Mouse (Mus musculus) limb, embryonic 10.5 days (tissue): ENCODE data around the gene Ssna1. TPM values are rescaled to one million over a fixed set of nuclear protein-coding genes. Genes with fewer than 3 reads are reported as not detected.

ENCODE experiments used
- DNase-seq: peaks from one replicate; pipeline ENCODE4 v3.0.0-alpha.2; 2017; ENCODE audit warnings: low spot score
- H3K27ac ChIP-seq: fragments of 300-500 bp; sonication (generic); 2 replicates; pipeline ENCODE4 v1.5.1; 2016; ENCODE audit warnings: mild to moderate bottlenecking
- H3K27me3 ChIP-seq: fragments of 300-500 bp; sonication (generic); 2 replicates; pipeline ENCODE4 v1.6.1; 2016; ENCODE audit warnings: low read depth, mild to moderate bottlenecking; ENCODE audit not compliant: poor library complexity, severe bottlenecking
- H3K36me3 ChIP-seq: fragments of 300-500 bp; sonication (generic); 2 replicates; pipeline ENCODE4 v1.6.1; 2016; ENCODE audit warnings: mild to moderate bottlenecking, moderate library complexity
- H3K4me1 ChIP-seq: fragments of 300-500 bp; sonication (generic); 2 replicates; pipeline ENCODE4 v1.6.1; 2016
- H3K4me3 ChIP-seq: fragments of 300-500 bp; sonication (generic); 2 replicates; pipeline ENCODE4 v1.5.1; 2016; ENCODE audit warnings: mild to moderate bottlenecking, moderate library complexity
- H3K9me3 ChIP-seq: fragments of 300-500 bp; sonication (generic); replicated peaks from 2 replicates; pipeline ENCODE4 v1.6.1; 2016; ENCODE audit warnings: mild to moderate bottlenecking
- whole genome bisulfite sequencing: fragments of 180-500 bp; shearing (Covaris S2); methylation state at CpG from one replicate; pipeline ENCODE4 v1.1.7; 2016; 5-methylcytosine and 5-hydroxymethylcytosine counted together
- polyA plus RNA-seq: library from polyadenylated mRNA; unstranded; fragments of >200 nt; fragmentation: Nextera tagmentation; extraction: Ambion mirVana; gene quantifications from 2 replicates; pipeline ENCODE4 v1.2.1, GENCODE M21; 2016

Gene Ssna1
- polyA plus RNA-seq, 1 experiment from 2014 or later, result 243 TPM

GRCm38 (mm10) chr2:25230581-25230980 is 41.7 kb downstream of the Ssna1 start:
- Histone ChIP-seq H3K27ac (no peak overlapping the region), H3K27me3 (peaks cover 36% of the 10 kb centered on the region), H3K4me3 (no peak overlapping the region), H3K4me1 (peaks cover 22% of the 10 kb centered on the region), H3K36me3 (no peaks in the 10 kb centered on the region), H3K9me3 (no peaks in the 10 kb centered on the region)
- WGBS, result 89% methylated on average over 7 of the region's 7 CpGs
- no peak for DNase-seq

DNA sequence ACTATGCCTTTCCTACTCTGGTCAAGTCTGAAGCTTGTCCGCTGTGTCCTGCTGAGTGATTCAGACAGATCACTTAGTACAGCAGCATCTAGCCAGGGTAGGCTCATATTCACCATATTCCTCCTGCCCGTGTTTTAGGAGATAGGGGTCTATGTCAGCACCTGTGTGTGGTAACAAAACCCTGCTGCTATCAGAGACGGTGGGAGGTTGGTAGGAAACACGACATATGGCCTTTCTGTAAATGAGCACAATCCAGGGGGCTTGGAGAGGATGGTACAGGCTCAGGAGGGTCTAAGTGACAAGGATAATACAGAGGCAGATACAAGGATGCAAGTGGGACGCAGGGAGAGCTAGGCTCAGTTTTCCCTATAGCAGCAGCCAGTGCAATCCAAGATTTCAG is 42.7 kb downstream of the Ssna1 start:
- Histone ChIP-seq H3K27ac (no peak overlapping the region), H3K4me3 (no peak overlapping the region), H3K4me1 (peaks cover 26% of the 10 kb centered on the region), H3K9me3 (no peaks in the 10 kb centered on the region), H3K27me3 (peaks cover 27% of the 10 kb centered on the region; the same call in 1 of the 2 replicates), H3K36me3 (no peaks in the 10 kb centered on the region)
- no peak for DNase-seq
- WGBS, result 88% methylated on average over 5 of the region's 5 CpGs

- no peaks in the 10 kb centered on the region for H3K9me3 ChIP-seq
- WGBS, result 72% methylated on average over 6 of the region's 6 CpGs
- peak overlapping the region; percentile 82 for H3K27ac ChIP-seq
- DNase-seq, result no peak
- peaks cover 26% of the 10 kb centered on the region for H3K4me1 ChIP-seq
- no peaks in the 10 kb centered on the region for H3K36me3 ChIP-seq
- peaks cover 27% of the 10 kb centered on the region; the same call in 1 of the 2 replicates for H3K27me3 ChIP-seq
- peak overlapping the region; percentile 41 for H3K4me3 ChIP-seq
Observed at GRCm38 (mm10) chr2:25228995-25229530, 43.2 kb downstream of the Ssna1 start.

- Histone ChIP-seq H3K4me3 (peak overlapping the region; percentile 41), H3K27me3 (peaks cover 27% of the 10 kb centered on the region; the same call in 1 of the 2 replicates), H3K9me3 (no peaks in the 10 kb centered on the region), H3K36me3 (peaks cover 2% of the 10 kb centered on the region), H3K4me1 (peaks cover 30% of the 10 kb centered on the region), H3K27ac (peak overlapping the region; percentile 82)
- DNase-seq, result peak; percentile 83
- WGBS, result 2% methylated on average over 7 of the region's 7 CpGs
Observed at GRCm38 (mm10) chr2:25228431-25228889, 43.8 kb downstream of the Ssna1 start.

DNA sequence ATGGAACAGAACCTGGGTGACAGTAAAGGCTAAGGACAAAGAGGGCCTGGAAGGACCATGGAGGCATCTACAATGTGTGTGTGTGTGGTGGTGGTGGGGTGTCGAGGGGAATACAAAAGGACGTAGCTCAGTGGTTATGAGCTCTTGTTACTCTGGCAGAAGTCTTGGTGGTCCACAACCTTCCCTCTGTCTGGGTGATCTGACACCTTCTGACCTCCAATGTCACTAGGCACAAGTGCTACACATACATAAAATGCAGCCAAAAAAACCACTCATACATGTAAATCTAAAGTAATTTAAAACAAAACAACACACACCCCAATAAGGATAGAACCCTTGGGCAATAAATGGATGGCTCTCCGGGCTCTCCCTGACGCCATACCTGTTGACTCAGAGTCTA is 44.8 kb downstream of the Ssna1 start:
- H3K36me3 ChIP-seq, result peaks cover 11% of the 10 kb centered on the region
- no peak overlapping the region for H3K4me3 ChIP-seq
- WGBS, result 92% methylated on average over 4 of the region's 4 CpGs
- H3K27me3 ChIP-seq, result peaks cover 22% of the 10 kb centered on the region; the same call in 1 of the 2 replicates
- H3K27ac ChIP-seq, result 0 out of 2 replicates have a peak overlapping the region, but pooled peaks have one; percentile 20
- peaks cover 34% of the 10 kb centered on the region for H3K4me1 ChIP-seq
- H3K9me3 ChIP-seq, result no peaks in the 10 kb centered on the region
- no peak for DNase-seq

DNA sequence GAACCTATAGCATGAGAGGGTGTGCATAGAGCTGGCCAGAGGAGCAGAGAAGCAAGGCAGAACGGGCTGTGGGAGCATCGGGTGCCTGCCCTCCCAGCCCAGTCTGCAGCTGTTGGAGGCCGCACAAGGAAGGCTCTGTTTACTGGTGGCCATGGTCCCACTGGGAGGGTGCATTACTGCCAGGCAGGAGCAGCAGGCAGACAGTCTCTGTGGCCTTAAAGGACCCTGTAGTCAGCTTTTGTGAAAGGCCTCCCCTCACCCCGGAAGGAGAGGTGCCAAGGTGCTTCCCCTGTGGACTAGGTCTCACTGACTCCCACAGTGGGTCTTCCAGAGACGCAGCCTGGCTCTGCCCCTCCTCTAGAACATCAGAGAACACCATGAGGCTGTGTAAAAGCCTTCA is 45.4 kb downstream of the Ssna1 start:
- peak overlapping the region; percentile 20; the same call in 1 of the 2 replicates for H3K27ac ChIP-seq
- 83% methylated on average over 5 of the region's 5 CpGs for WGBS

GRCm38 (mm10) chr2:25225811-25226379 is 46.3 kb downstream of the Ssna1 start:
- peak overlapping the region; percentile 75 for H3K4me3 ChIP-seq
- WGBS, result 83% methylated on average over 8 of the region's 8 CpGs
- H3K4me1 ChIP-seq, result peaks cover 34% of the 10 kb centered on the region

More for the DNA sequence above, 45.4 kb downstream of the Ssna1 start:
- no peak overlapping the region for H3K4me3 ChIP-seq
- no peak for DNase-seq
- peaks cover 17% of the 10 kb centered on the region for H3K36me3 ChIP-seq
- H3K27me3 ChIP-seq, result peaks cover 16% of the 10 kb centered on the region; the same call in 1 of the 2 replicates
- H3K9me3 ChIP-seq, result no peaks in the 10 kb centered on the region
- H3K4me1 ChIP-seq, result peaks cover 34% of the 10 kb centered on the region

DNA sequence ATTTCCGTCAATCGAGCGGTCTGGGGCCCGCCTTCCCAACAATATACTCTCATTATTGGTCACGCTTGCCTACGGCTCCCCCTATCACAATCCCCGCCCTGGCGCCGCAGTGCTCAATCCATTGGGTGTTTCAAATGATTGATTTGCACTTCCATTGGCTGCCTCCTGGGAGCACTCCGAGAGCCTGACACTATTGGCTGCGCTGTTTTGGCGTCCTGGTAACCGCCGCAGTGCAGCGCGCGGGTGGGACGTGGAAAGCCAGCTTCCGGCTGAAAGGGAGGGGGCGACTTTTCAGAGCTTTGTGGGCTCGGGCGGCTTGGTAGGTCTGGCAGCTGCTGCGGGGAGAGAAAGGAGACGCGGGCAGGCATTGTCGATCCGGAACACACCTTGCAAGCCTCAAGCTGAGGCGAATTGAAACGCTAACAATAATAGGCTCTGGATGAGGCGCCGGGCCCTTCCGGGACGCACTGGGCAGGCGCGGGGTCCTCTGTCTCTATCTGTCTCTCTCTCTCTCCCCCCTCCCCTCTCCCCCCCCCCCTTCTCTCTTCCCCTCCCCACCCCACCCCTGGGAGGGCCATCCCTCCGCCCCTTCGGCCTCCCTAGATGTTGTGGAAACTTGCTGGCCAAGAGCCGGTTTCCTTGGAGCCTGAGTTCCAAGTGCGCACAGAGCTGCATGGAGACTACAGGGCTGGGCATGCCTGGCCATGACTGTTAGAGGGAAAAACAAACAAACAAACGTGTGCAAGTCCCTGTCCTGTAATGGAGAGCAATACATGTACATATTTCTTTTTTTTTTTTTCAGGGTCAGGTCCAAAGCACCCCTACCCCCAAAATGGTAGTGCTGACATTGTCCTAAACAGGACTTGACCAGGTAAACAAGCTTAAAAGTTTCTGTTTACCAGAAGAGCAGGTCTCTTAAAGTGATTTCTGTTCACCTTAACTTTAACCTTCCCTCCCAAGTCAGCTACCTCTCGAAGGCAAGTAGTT is 47.2 kb downstream of the Ssna1 start:
- Histone ChIP-seq H3K27ac (peak overlapping the region; percentile 95), H3K9me3 (no peaks in the 10 kb centered on the region), H3K4me3 (peak overlapping the region; percentile 75), H3K4me1 (peaks cover 34% of the 10 kb centered on the region), H3K36me3 (peaks cover 24% of the 10 kb centered on the region), H3K27me3 (no peaks in the 10 kb centered on the region)
- DNase-seq, result peak; percentile 94
- WGBS, result 2% methylated on average over 41 of the region's 41 CpGs

More at GRCm38 (mm10) chr2:25225811-25226379, 46.3 kb downstream of the Ssna1 start:
- Histone ChIP-seq H3K27ac (peak overlapping the region; percentile 95), H3K36me3 (peaks cover 24% of the 10 kb centered on the region), H3K27me3 (peaks cover 7% of the 10 kb centered on the region; the same call in 1 of the 2 replicates), H3K9me3 (no peaks in the 10 kb centered on the region)
- no peak for DNase-seq

DNA sequence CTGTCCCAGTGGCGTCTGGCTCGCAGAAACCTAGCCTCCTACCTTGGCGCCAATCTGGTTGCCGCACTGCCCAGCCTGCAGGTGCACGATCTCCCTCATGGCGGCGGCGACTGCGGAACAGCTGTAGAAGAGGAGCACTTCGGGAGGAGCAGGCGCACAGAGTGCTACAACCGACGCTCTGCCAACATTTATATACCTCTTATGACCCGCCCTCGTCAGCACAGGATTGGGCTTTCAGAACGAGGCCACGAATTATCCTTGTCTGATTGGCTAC is 47.8 kb downstream of the Ssna1 start, which contains the start of gene Tubb4b:
Tubb4b (minus strand) TSS at position 211 of the 274 bp plus-strand sequence.
- DNase-seq, result no peak
- Histone ChIP-seq H3K4me1 (peaks cover 34% of the 10 kb centered on the region), H3K27me3 (no peaks in the 10 kb centered on the region), H3K9me3 (no peaks in the 10 kb centered on the region), H3K36me3 (peaks cover 24% of the 10 kb centered on the region), H3K4me3 (peak within 1 kb of the TSS; percentile 75), H3K27ac (peak within 1 kb of the TSS; percentile 95)
- WGBS, result 0% methylated on average over 17 of the region's 17 CpGs

GRCm38 (mm10) chr2:25223681-25224491 is 48.4 kb downstream of the Ssna1 start:
- peaks cover 24% of the 10 kb centered on the region for H3K36me3 ChIP-seq
- H3K4me1 ChIP-seq, result peaks cover 31% of the 10 kb centered on the region
- peak overlapping the region; percentile 75 for H3K4me3 ChIP-seq
- WGBS, result 1% methylated on average over 53 of the region's 53 CpGs
- no peak for DNase-seq
- no peaks in the 10 kb centered on the region for H3K9me3 ChIP-seq
- no peaks in the 10 kb centered on the region for H3K27me3 ChIP-seq
- peak overlapping the region; percentile 90 for H3K27ac ChIP-seq

- WGBS, result 66% methylated on average over 5 of the region's 5 CpGs
- DNase-seq, result no peak
- Histone ChIP-seq H3K4me1 (peaks cover 17% of the 10 kb centered on the region), H3K9me3 (no peaks in the 10 kb centered on the region), H3K27me3 (no peaks in the 10 kb centered on the region), H3K36me3 (peaks cover 24% of the 10 kb centered on the region), H3K27ac (no peak overlapping the region), H3K4me3 (no peak overlapping the region)
Observed at GRCm38 (mm10) chr2:25221331-25221772, 50.9 kb downstream of the Ssna1 start.
